Mouse (Mus musculus) CD4-positive, CD25-positive, alpha-beta regulatory T cell, adult 2 months (primary cell): ENCODE measurements around the gene Prkci.

Experiments used
- DNase-seq: peaks from one replicate; pipeline ENCODE4 v3.0.0-alpha.2; 2012; ENCODE audit warnings: low read depth, low spot score

The Prkci gene

GRCm38 (mm10) chr3:31083507-31084245 is 88.1 kb downstream of the Prkci start:
- no peak for DNase-seq

- no peak for DNase-seq
These were observed 89.5 kb downstream of the Prkci start for GRCm38 (mm10) chr3:31085000-31085399.

DNA sequence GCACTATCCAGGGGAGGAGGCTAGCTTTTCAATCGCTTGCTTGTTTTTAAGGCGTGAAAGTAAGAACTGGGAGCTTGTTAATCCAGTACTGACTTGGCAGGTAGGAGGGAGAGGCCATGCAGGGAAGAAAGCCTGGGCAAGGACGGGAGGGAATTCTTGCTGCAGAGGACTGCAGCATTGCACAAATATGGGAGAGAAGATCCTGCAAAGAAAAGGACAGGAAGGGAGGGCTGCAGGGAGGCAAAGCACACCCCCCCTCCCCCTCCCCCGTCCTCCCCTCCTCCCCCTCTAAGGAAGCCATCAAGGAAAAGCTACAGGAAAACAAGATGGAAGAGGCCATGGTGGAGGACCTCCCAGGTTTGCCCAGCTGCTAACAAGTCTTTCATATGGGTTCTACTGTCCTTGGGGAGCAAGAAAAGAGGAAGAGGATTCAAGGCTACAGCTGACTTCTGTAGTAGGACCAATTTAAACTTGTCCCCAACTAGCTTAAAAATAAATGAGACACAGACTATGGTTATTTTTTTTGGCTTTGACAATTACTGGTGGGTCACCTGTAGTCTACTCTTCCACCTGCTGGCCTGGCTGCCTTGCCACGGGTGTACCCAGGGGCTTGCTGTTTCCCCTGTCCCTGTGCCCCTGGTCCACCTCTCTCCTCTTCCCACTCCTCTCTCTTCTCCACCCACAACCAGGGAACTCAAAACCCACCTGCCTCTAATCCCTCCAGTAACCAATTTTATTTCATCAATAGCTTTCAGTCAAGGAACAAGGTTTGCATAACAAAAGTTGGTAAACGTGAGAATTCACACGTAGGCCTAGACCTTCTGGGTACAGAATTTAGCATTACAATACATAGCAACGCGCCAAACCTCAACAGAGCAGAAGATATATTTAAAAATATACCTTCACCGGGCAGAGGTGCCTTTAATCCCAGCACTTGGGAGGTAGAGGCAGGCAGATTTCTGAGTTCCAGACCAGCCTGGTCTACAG is 93.5 kb downstream of the Prkci start:
- DNase-seq: no peak

DNA sequence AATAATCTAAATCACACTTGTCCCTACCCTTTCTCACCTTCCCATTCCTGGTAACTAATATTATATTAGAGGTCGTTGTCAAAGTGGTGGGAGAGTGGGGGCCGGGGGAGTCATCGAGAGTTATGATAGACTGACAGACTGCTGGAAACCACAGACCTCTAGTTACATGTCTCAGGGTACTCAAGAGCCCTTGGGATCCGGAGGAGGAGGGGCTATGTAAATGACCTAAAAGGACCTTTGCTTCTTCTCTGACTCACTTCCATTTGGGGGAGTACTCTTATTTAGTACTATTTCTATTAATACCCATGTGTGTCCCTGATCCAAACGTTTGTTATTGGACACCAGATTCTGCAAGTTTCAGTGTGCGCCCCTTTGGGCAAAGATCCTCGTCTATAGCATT is 94.4 kb downstream of the Prkci start:
- no peak for DNase-seq

DNA sequence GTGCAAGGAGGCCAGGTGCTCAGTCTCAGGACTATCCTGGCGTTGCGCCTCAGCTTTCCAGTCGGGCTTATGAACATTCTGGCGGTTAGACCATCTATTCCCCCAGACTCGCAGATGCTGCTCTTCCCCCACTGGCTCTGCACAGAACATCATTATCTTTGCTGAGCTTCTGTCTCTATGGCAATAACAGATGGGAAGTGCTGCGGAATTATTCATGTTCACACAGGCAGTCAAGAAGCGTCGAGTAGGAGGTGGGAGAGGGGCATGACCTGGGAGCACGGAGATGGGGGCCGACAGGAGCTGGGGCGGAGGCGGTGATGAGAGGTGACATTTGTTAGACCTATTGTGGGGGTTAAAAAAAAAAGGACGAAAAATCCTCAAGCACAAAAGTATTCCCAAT is 97.6 kb downstream of the Prkci start:
- peak; percentile 69 for DNase-seq

GRCm38 (mm10) chr3:31093627-31094351 is 98.2 kb downstream of the Prkci start:
- peak; percentile 91 for DNase-seq

DNA sequence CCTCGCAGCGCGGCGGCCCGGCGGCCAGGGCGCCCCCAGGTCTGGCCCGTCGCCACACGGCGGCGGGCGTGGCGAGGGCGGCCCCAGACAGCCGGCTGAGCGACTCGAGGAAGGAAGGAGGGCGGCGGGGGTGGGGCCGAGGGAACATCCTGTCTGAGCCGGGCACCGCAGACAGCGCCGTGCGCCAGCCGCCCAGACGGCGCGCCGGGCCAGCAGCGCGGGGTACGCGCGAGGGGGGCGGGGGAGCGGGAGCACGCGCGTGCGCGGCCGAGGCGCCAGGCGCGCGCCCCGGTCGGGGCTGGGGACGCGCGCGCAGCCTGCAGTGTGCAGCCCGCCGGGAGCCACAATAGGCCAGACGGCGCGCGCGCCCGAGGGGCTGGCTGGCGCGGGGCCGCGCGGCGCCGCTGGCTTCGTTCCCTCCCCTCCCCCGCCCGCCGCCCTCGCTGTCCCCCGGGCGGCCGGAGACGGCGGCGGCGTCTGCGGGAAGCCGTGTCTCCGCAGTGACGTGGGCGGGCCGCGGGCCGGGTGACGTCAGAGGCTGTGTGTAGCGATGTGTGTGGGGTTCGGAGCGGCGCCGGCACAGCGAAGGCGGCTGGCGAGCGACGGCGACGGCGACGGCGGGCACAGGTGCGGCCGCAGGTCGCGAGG is 99.1 kb downstream of the Prkci start, which contains the start of gene Skil:
Gene Skil, plus strand, starts transcription at position 528 of the 648 bp plus-strand sequence.
- peak; percentile 99 for DNase-seq

GRCm38 (mm10) chr3:31095179-31095490 is 99.6 kb downstream of the Prkci start:
- DNase-seq: no peak

DNA sequence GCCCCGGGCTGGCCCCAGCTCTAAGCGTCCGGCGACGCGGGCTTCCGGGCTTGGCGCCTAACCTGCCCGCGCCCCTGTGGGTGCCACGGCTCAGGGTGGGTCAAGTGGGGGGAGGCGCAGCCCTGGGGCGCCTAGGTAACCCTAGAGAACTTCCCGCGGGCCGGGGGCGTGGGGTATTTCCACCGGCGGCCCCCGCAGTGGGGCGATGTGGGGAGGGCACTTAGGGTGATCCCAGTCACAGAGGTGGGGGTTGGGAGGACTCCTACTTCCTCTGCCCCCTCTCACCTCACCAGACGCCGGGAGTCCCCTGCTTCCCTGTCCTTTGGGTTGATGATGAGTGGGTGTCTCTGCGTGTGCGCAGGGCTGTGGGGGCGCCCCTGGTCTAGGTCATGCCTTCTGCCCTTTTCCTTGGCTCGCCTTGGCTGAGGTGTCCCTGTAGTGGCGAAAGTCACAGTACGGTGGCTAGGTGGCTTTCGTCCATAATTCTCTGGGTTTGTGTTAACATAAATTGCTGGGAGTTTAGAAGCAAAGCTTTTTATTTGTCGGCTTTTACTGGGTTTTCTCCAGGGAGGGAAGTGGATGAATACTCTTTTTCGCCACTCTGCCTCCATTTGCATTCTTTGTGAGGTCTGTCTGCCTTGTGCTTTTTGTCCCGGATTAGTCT is 100.1 kb downstream of the Prkci start:
- DNase-seq: peak; percentile 87

- DNase-seq: peak; percentile 52
These were observed 100.9 kb downstream of the Prkci start for GRCm38 (mm10) chr3:31096155-31097101.

GRCm38 (mm10) chr3:31097102-31097720 is 101.7 kb downstream of the Prkci start:
- no peak for DNase-seq

DNA sequence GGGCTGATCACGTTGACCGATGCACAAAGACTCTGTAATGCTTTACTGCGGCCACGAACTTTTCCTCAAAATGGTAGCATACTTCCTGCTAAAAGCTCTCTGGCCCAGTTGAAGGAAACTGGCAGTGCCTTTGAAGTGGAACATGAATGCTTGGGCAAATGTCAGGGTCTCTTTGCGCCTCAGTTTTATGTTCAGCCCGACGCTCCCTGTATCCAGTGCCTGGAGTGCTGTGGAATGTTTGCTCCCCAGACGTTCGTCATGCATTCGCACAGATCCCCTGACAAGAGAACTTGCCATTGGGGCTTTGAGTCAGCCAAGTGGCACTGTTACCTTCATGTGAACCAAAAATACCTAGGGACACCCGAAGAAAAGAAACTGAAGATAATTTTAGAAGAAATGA is 102.4 kb downstream of the Prkci start:
- DNase-seq: peak; percentile 41

DNA sequence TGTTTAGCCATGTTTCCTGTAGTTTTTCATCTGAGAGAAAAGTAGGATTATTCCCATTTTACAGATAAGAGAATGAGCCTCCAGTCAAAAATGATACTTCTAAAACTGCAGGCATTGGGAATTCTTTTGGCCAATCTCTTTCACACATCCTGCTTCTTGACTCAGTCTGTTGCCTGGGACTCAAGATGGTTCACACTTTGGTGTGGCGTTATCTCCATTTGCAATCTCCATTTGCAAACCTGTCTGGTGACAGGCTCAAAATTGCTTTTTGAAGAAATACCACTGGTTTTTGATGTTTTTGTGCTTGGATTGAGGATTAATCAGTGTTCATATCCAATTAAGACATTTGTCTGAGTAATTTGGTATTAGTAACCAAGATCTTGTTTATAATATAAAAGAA is 103.0 kb downstream of the Prkci start:
- peak; percentile 66 for DNase-seq

DNA sequence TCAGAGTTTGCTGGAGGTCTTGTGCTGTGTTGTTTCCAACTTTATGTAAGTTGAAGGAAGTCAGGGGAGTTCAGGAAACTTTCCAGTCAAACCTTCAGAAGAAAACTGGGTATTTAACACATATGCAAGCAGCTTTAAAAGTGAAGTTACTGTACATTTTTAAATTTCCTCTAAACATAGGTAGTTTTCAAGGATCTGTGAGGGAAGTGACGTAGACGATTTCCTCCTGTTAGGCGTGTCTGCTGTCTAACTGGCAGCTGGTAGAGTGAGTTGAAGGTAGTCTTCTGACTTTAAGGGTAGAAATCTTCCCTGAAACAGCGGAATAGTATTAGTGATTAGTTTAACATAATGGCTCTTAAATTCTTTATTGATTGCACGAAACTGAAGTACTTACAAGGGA is 104.5 kb downstream of the Prkci start:
- peak; percentile 69 for DNase-seq

DNA sequence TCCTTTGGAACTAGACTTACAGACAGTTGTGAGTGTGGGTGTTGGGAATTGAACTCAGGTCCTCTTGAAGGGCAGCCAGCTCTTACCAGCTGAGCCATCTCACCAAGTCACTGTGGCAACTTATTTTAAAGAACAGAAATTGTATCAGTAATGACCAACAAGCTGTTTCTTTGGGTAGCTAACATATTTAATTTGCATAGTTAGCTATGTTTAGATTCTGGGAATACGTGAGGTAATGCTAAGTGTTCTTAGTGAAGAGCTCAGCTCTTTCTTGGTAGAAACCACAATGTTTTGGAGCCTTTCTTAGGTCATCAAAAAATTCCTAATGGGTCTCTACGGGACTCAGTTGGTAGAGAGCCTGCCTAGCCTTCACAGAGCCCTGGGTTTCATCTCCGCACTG is 105.3 kb downstream of the Prkci start:
- DNase-seq: no peak
